Mouse (Mus musculus) retina, postnatal 7 days (tissue): Measurements from ENCODE around the gene Tom1l2.
A peak's percentile ranks its signal among the peaks of the same experiment; 100 is the strongest.

Experiments used
- DNase-seq: peaks from one replicate; pipeline ENCODE4 v3.0.0-alpha.2; 2012; ENCODE audit warnings: low read depth, low spot score

Tom1l2 gene

GRCm38 (mm10) chr11:60178005-60178404 lies 174.7 kb downstream of the Tom1l2 start:
- DNase-seq, result no peak

GRCm38 (mm10) chr11:60176975-60177657 lies 175.6 kb downstream of the Tom1l2 start:
- peak; percentile 44 for DNase-seq
